Mouse (Mus musculus) cerebellum, adult 2 months (tissue): ENCODE measurements around the gene Gm44502. TPM values are rescaled to one million over a fixed set of nuclear protein-coding genes. Genes with fewer than 3 reads are reported as not detected.

Experiments used
- DNase-seq, 2 experiments: peaks; one replicate each; pipeline ENCODE4 v3.0.0; 2021
- H3K27ac ChIP-seq: fragments of 200-500 bp; 2 replicates; pipeline ENCODE4 v1.5.1; 2012; ENCODE audit warnings: low read length, control low read depth, inconsistent platforms; ENCODE audit not compliant: insufficient read depth
- H3K27me3 ChIP-seq: fragments of 200-500 bp; 2 replicates; pipeline ENCODE4 v1.6.1; 2012; ENCODE audit warnings: inconsistent platforms, mild to moderate bottlenecking, low read length, moderate library complexity; ENCODE audit not compliant: control insufficient read depth, insufficient read depth
- H3K4me1 ChIP-seq: fragments of 200-500 bp; 2 replicates; pipeline ENCODE4 v1.6.1; 2011; ENCODE audit warnings: low read length; ENCODE audit not compliant: control insufficient read depth, insufficient read depth
- H3K4me3 ChIP-seq: fragments of 200-500 bp; replicated peaks from 2 replicates; pipeline ENCODE3; 2011; ENCODE audit warnings: mild to moderate bottlenecking, low read depth, low read length, control low read depth; ENCODE audit not compliant: insufficient read depth
- CTCF ChIP-seq: fragments of 200-500 bp; IDR thresholded peaks from 2 replicates; pipeline ENCODE4 v1.5.1; 2011; ENCODE audit warnings: low read depth, mild to moderate bottlenecking, control low read depth, low read length, moderate library complexity, borderline replicate concordance; ENCODE audit not compliant: insufficient read depth
- POLR2A ChIP-seq: fragments of 200-500 bp; IDR thresholded peaks from 2 replicates; pipeline ENCODE4 v1.6.1; 2011; ENCODE audit warnings: low read length, control low read depth, borderline replicate concordance; ENCODE audit not compliant: insufficient read depth
- WGBS: fragments of 180-500 bp; shearing (Covaris S2); methylation state at CpG from one replicate; pipeline ENCODE4 v1.1.7; 2018; 5-methylcytosine and 5-hydroxymethylcytosine counted together
- polyA plus RNA-seq: library from polyadenylated mRNA; depleted of rRNA; stranded (reverse); fragments of >200 nt; gene quantifications from 2 replicates; pipeline ENCODE4 v1.2.3, GENCODE M21; 2012

Gm44502 gene
- polyA plus RNA-seq, 1 experiment, result 0.15 TPM

DNA sequence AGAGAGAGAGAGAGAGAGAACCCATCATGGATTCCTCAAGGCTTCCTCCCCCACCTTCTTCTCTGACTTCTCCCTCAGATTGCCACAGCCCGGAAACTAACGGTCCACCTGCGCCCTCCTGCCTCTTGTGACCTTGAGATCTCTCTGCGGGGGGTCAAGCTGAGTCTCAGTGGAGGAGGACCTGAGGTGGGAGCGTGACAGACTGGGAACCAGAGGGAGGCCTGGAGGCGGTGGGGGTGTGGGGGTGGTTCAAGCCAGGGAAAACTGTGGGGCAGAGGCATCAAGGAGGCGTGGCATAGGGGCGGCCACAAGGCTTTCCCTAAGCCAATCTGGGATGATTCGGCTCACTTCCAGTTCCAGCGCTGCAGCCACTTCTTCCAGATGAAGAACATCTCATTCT, 30.8 kb upstream of the Gm44502 start:
- H3K4me1 ChIP-seq, result peaks cover 33% of the 10 kb centered on the region
- 0 out of 2 replicates have a peak overlapping the region, but pooled peaks have one; percentile 74 for H3K27ac ChIP-seq
- DNase-seq, result peak; percentile 63 to 64
- no peak overlapping the region for H3K4me3 ChIP-seq
- no peaks in the 10 kb centered on the region for H3K27me3 ChIP-seq
- no peak for TF ChIP-seq CTCF
- no peak for TF ChIP-seq POLR2A
- 18% methylated on average over 10 of the region's 10 CpGs for WGBS

DNA sequence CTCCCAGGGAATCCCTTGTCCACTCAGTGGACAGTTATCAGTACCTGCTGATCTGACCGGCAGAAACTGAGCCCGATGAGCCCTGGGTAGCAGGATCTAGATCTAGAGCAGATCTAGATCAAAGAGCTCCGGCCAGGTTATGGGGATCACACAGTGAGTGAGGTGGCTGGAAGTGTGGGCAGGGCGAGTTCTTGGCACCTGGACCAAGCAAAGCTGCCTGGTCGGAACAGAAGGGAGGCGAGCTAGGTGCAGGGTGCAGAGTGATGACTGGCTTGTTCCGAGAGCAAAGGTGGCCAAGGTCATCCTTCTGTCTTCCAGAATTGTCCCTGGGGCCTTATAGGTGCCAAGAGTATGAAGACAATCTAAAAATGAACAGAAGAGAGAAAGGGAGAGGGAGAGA, 30.3 kb upstream of the Gm44502 start:
- peak; percentile 58 to 67 for DNase-seq
- H3K4me1 ChIP-seq, result peaks cover 33% of the 10 kb centered on the region
- TF ChIP-seq POLR2A (no peak), CTCF (no peak)
- peak overlapping the region; percentile 33 for H3K4me3 ChIP-seq
- WGBS, result 10% methylated on average over 7 of the region's 7 CpGs
- peak overlapping the region; percentile 74 for H3K27ac ChIP-seq
- no peaks in the 10 kb centered on the region for H3K27me3 ChIP-seq

DNA sequence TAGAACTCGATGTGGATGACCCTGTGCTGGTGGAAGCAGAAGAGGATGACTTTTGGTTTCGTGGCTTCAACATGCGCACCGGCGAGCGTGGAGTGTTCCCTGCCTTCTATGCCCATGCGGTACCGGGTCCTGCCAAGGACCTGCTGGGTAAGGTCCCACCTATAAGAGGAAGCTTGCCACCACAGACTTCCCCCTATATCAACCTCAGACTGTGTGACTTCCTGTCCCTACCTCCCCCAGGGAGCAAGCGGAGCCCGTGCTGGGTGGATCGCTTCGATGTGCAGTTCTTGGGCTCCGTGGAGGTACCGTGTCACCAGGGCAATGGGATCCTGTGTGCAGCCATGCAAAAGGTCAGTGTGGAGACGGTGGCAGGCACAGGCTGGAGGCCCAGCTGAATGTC, 29.4 kb upstream of the Gm44502 start:
- peaks cover 33% of the 10 kb centered on the region for H3K4me1 ChIP-seq
- H3K27me3 ChIP-seq, result no peaks in the 10 kb centered on the region
- TF ChIP-seq POLR2A (no peak), CTCF (no peak)
- DNase-seq, result peak in 1 of 2 experiments; percentile 38
- no peak overlapping the region for H3K4me3 ChIP-seq
- 78% methylated on average over 15 of the region's 15 CpGs for WGBS
- H3K27ac ChIP-seq, result no peak overlapping the region

GRCm38 (mm10) chr15:89455642-89456041, 26.1 kb upstream of the Gm44502 start:
- Histone ChIP-seq H3K27me3 (no peaks in the 10 kb centered on the region), H3K4me3 (peak overlapping the region; percentile 82), H3K4me1 (peaks cover 36% of the 10 kb centered on the region), H3K27ac (no peak overlapping the region)
- WGBS, result 13% methylated on average over 6 of the region's 6 CpGs
- DNase-seq, result peak in 1 of 2 experiments; percentile 33
- TF ChIP-seq POLR2A (no peak), CTCF (no peak)

- H3K4me1 ChIP-seq, result peaks cover 31% of the 10 kb centered on the region
- H3K27me3 ChIP-seq, result no peaks in the 10 kb centered on the region
- WGBS, result 7% methylated on average over 6 of the region's 6 CpGs
- DNase-seq, result peak in 1 of 2 experiments; percentile 46
- peak overlapping the region; percentile 82 for H3K4me3 ChIP-seq
- TF ChIP-seq POLR2A, result no peak
- TF ChIP-seq CTCF, result no peak
- H3K27ac ChIP-seq, result peak overlapping the region; percentile 29; the same call in 1 of the 2 replicates
These were observed 25.4 kb upstream of the Gm44502 start for GRCm38 (mm10) chr15:89454857-89455256.

DNA sequence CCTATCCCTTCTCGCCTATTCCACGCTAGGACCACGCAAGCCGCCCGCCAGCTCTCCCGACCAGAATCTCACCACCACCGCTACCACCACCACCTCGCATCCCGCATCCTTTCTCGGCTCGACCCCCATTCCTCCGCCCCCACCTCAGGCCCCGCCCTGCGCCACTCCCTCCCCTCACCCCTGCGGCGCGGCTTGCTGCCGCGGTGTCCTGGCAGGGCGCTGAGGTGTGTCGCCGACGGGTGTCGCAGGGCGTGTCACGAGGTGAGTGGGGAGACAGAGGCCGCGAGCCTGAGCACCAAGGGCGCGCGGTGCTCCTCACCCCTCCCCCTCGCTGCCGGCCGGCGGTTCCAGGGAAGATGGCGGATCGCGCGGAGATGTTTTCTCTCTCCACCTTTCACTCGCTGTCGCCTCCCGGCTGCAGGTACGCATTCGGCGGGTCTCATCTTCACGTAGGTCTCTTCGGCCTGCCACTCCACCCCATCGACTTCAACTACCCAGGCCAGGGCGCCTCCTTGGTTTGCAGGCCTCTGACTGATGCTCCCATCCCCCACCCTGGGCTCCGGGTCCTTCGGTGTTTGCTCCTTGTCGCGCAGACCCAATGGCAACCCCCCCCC, 24.5 kb upstream of the Gm44502 start, which contains the start of gene Mapk8ip2:
Gene Mapk8ip2 (plus strand): TSS at position 49 of the 614 bp plus-strand sequence.
- WGBS, result 1% methylated on average over 53 of the region's 53 CpGs
- H3K4me1 ChIP-seq, result peaks cover 24% of the 10 kb centered on the region
- H3K27ac ChIP-seq, result peak within 1 kb of the TSS; percentile 72
- peak within 1 kb of the TSS; percentile 82 for H3K4me3 ChIP-seq
- DNase-seq, result peak; percentile 82 to 86
- TF ChIP-seq CTCF, result no peak
- peak; percentile 82 for TF ChIP-seq POLR2A
- no peaks in the 10 kb centered on the region for H3K27me3 ChIP-seq

DNA sequence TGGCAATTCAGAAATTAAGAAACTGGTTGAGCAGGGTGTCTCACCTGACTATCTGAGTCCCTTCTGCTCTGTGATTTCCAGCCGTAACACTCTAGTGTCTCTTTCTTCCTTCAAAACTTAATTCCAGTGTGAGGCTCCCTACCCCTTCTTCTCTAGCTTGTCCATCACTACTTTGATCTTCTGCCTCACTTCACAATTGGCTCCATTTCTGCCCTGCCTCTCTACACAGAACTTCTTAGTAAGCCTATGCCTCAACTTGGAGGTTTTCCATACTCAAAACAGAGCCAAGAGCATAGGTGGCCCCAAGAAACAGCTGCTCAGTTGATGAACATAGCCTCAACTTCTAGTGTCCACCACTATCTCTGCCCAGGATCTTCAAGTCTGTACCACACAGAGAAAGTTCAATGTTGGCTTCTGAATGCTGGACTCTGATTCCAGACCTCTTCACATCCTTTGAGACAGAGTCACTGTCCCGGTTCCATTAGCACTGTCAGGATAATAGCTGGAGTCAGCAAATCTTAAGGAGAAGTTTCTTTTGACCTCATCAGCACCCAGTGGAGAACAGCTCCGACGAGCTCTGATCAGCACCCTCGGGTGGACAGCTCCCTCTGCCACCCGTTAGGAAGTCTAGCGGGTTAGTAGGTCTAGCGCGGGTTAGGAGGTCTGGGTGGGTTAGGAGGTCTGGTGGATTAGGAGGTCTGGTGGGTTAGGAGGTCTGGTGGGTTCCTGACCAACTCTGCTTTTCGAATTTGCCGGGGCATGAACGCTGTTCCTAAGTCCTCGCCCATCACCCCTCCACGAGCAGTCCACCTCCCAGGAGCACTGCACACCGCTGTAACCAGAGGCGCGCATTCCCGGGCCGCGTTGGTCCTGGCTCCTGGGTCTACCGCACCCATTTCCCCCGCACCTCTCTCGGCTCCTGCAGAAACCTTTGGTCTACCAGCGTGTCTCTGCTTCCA, 23.7 kb upstream of the Gm44502 start:
- Histone ChIP-seq H3K27me3 (no peaks in the 10 kb centered on the region), H3K27ac (peak overlapping the region; percentile 72), H3K4me1 (peaks cover 19% of the 10 kb centered on the region), H3K4me3 (peak overlapping the region; percentile 82)
- no peak for TF ChIP-seq POLR2A
- TF ChIP-seq CTCF, result no peak
- WGBS, result 3% methylated on average over 24 of the region's 24 CpGs
- DNase-seq, result no peak

- 37% methylated on average over 8 of the region's 8 CpGs for WGBS
- no peak overlapping the region for H3K27ac ChIP-seq
These were observed 13.1 kb upstream of the Gm44502 start for GRCm38 (mm10) chr15:89442486-89443070.

More at GRCm38 (mm10) chr15:89442486-89443070, 13.1 kb upstream of the Gm44502 start:
- H3K4me3 ChIP-seq, result no peak overlapping the region
- DNase-seq, result peak; percentile 33 to 44
- H3K4me1 ChIP-seq, result no peaks in the 10 kb centered on the region; the same call in 1 of the 2 replicates
- TF ChIP-seq POLR2A, result no peak
- TF ChIP-seq CTCF, result peak; percentile 52; the same call in 1 of the 2 replicates
- no peaks in the 10 kb centered on the region for H3K27me3 ChIP-seq
